ENCODE assay signal across 17 mouse cellular contexts in genomic region chr7:141219558-141220099, GRCm38 (mm10). TPM values are rescaled to one million over a fixed set of nuclear protein-coding genes. Genes with fewer than 3 reads are reported as not detected.
DNase-seq lines count a peak whose midpoint lies in the region; ATAC-seq lines count a peak whose summit lies in the region.
"Had no signal": no experiment of that assay in that cellular context is flagged by ENCODE, and none has a peak within 500 bp of the region (broad histone marks: within the 10 kb centered on the region; RNA-seq: fewer than 3 reads in every experiment).

No protein-coding gene starts in this region.

- peaks cover 84% of the 10 kb centered on the region for H3K4me1 ChIP-seq in erythroblast, embryonic 14.5 days (ENCODE audit: control insufficient read depth)
- H3K4me1 ChIP-seq in liver, embryonic 11.5 days (replicated peaks; ENCODE audit: control insufficient read depth, insufficient read depth, low read length) = peaks cover 50% of the 10 kb centered on the region
- peaks cover 79% of the 10 kb centered on the region for H3K4me1 ChIP-seq in liver, embryonic 12.5 days

- H3K9ac ChIP-seq in liver, embryonic 11.5 days (ENCODE audit: low read depth, low read length) = peak overlapping the region; percentile 92
- peak overlapping the region; percentile 87 for H3K9ac ChIP-seq in liver, embryonic 12.5 days
- H3K9ac ChIP-seq: midbrain, embryonic 13.5 days; neural tube, embryonic 12.5 days had no signal

- 96% methylated on average over 1 of the region's 1 CpGs for WGBS in liver, embryonic 11.5 days
- WGBS in liver, embryonic 12.5 days (ENCODE audit: insufficient replicate concordance) = 69% methylated on average over 1 of the region's 1 CpGs

- no peaks in the 10 kb centered on the region for H3K27me3 ChIP-seq in erythroblast, embryonic 14.5 days (ENCODE audit: control insufficient read depth)
- H3K27me3 ChIP-seq in liver, embryonic 11.5 days (replicated peaks; ENCODE audit: control insufficient read depth, insufficient read depth, low read length) = no peaks in the 10 kb centered on the region
- no peaks in the 10 kb centered on the region for H3K27me3 ChIP-seq in liver, embryonic 12.5 days (replicated peaks)
- H3K27me3 ChIP-seq: midbrain, embryonic 13.5 days; neural tube, embryonic 12.5 days had no signal

- DNase-seq in liver, embryonic 11.5 days (ENCODE audit: low spot score) = no peak
- DNase-seq in liver = no peak
- peak; percentile 41 for DNase-seq in yolk sac, embryonic 10.5 days (ENCODE audit: low spot score)
- no peak for DNase-seq in adrenal gland, postnatal 25 days
- DNase-seq in left cerebral cortex, adult 9 months (ENCODE audit: low spot score in 2 of 2) = no peak
- DNase-seq: cerebellum, adult 2 months; kidney, adult 11 months; spleen, adult 18-20 months had no signal

- ATAC-seq in erythroblast, adult 5-6 weeks (replicated peaks; ENCODE audit: low FRiP score, poor library complexity, severe bottlenecking) = no peak
- no peak for ATAC-seq in liver, embryonic 11.5 days (replicated peaks; ENCODE audit: low FRiP score)
- no peak for ATAC-seq in liver, embryonic 12.5 days
- ATAC-seq: midbrain, embryonic 13.5 days had no signal

- H3K4me2 ChIP-seq in liver, embryonic 11.5 days = peak overlapping the region; percentile 97
- H3K4me2 ChIP-seq in liver, embryonic 12.5 days = peak overlapping the region; percentile 93
- H3K4me2 ChIP-seq: midbrain, embryonic 13.5 days; neural tube, embryonic 12.5 days had no signal

- H3K4me3 ChIP-seq in erythroblast, embryonic 14.5 days (replicated peaks) = peak overlapping the region; percentile 10
- no peak overlapping the region; the same call in 1 of the 2 replicates for H3K4me3 ChIP-seq in liver, embryonic 11.5 days (ENCODE audit: low read depth, low read length)
- H3K4me3 ChIP-seq in liver, embryonic 12.5 days = peak overlapping the region; percentile 73; the same call in 1 of the 2 replicates
- H3K4me3 ChIP-seq: midbrain, embryonic 13.5 days; neural tube, embryonic 12.5 days had no signal

- H3K9me3 ChIP-seq in erythroblast, embryonic 14.5 days (ENCODE audit: control insufficient read depth, low read length) = no peaks in the 10 kb centered on the region
- no peaks in the 10 kb centered on the region for H3K9me3 ChIP-seq in liver, embryonic 11.5 days (ENCODE audit: control insufficient read depth, low read length)
- H3K9me3 ChIP-seq in liver, embryonic 12.5 days (replicated peaks) = no peaks in the 10 kb centered on the region
- H3K9me3 ChIP-seq: midbrain, embryonic 13.5 days; neural tube, embryonic 12.5 days had no signal

- H3K27ac ChIP-seq in liver, embryonic 11.5 days (ENCODE audit: low read depth, low read length) = peak overlapping the region; percentile 89; the same call in 1 of the 2 replicates
- H3K27ac ChIP-seq in liver, embryonic 12.5 days = peak overlapping the region; percentile 83
- H3K27ac ChIP-seq: midbrain, embryonic 13.5 days; neural tube, embryonic 12.5 days had no signal

- H3K36me3 ChIP-seq in erythroblast, embryonic 14.5 days (ENCODE audit: control insufficient read depth) = peaks cover 50% of the 10 kb centered on the region
- H3K36me3 ChIP-seq in liver, embryonic 11.5 days (ENCODE audit: control insufficient read depth, insufficient read depth, low read length) = peaks cover 11% of the 10 kb centered on the region; the same call in 1 of the 2 replicates
- H3K36me3 ChIP-seq in liver, embryonic 12.5 days = peaks cover 39% of the 10 kb centered on the region

RNA-seq across cellular contexts. Expression of gene Rassf7, which starts 4.0 kb away (rescaled TPM):
- 7.3 and 10.7 TPM in 2 replicates for polyA plus RNA-seq in erythroblast, embryonic 14.5 days (2012)
- total RNA-seq in erythroblast, adult 5-6 weeks (2015; ENCODE audit: low replicate concordance) = 1.7 and 6.0 TPM in 2 replicates
- total RNA-seq in erythroblast, adult 5-6 weeks (2017; ENCODE audit: low replicate concordance) = 3.9 and 12.2 TPM in 2 replicates
- 35.1 TPM in 2 replicates for polyA plus RNA-seq in liver, embryonic 11.5 days (2014; fragmentation: Nextera tagmentation; extraction: Ambion mirVana)
- 27.3 and 28.3 TPM in 2 replicates for polyA plus RNA-seq in liver, embryonic 12.5 days (2016; fragmentation: Nextera tagmentation; extraction: Ambion mirVana)
- 5.7 and 8.0 TPM in 2 replicates for total RNA-seq in adrenal gland, postnatal 25 days (2021)

RNA-seq across cellular contexts. Expression of gene Lmntd2, which starts 5.7 kb away (rescaled TPM):
- 0.28 and 0.51 TPM in 2 replicates for polyA plus RNA-seq in erythroblast, embryonic 14.5 days (2012)
- total RNA-seq in erythroblast, adult 5-6 weeks (2015; ENCODE audit: low replicate concordance) = not detected in 2 replicates
- total RNA-seq in erythroblast, adult 5-6 weeks (2017; ENCODE audit: low replicate concordance) = 0.17 and 1.7 TPM in 2 replicates
- 1.8 and 2.6 TPM in 2 replicates for polyA plus RNA-seq in liver, embryonic 11.5 days (2014; fragmentation: Nextera tagmentation; extraction: Ambion mirVana)
- 0.99 and 1.1 TPM in 2 replicates for polyA plus RNA-seq in liver, embryonic 12.5 days (2016; fragmentation: Nextera tagmentation; extraction: Ambion mirVana)
- total RNA-seq in adrenal gland, postnatal 25 days (2021) = 0.39 TPM in 1 of 2 replicates, not detected in the other
- total RNA-seq: gastrocnemius, adult 8-10 months; heart, postnatal 25 days; left cerebral cortex, postnatal 14 days; MEL had no signal

RNA-seq across cellular contexts. Expression of gene Phrf1, which starts 9.0 kb away (rescaled TPM):
- polyA plus RNA-seq in erythroblast, embryonic 14.5 days (2012) = 19.7 and 20.3 TPM in 2 replicates
- 24.9 and 30.0 TPM in 2 replicates for total RNA-seq in erythroblast, adult 5-6 weeks (2015; ENCODE audit: low replicate concordance)
- total RNA-seq in erythroblast, adult 5-6 weeks (2017; ENCODE audit: low replicate concordance) = 25.5 and 32.8 TPM in 2 replicates
- 70.9 and 81.0 TPM in 2 replicates for polyA plus RNA-seq in liver, embryonic 11.5 days (2014; fragmentation: Nextera tagmentation; extraction: Ambion mirVana)
- polyA plus RNA-seq in liver, embryonic 12.5 days (2016; fragmentation: Nextera tagmentation; extraction: Ambion mirVana) = 52.9 and 53.1 TPM in 2 replicates
- total RNA-seq in adrenal gland, postnatal 25 days (2021) = 83.3 and 83.9 TPM in 2 replicates

RNA-seq across cellular contexts. Expression of gene Lrrc56, which starts 25.7 kb away (rescaled TPM):
- 19.2 and 22.6 TPM in 2 replicates for polyA plus RNA-seq in erythroblast, embryonic 14.5 days (2012)
- 2.1 TPM in 1 of 2 replicates, not detected in the other for total RNA-seq in erythroblast, adult 5-6 weeks (2015; ENCODE audit: low replicate concordance)
- 0.94 and 1.8 TPM in 2 replicates for total RNA-seq in erythroblast, adult 5-6 weeks (2017; ENCODE audit: low replicate concordance)
- 20.8 and 20.9 TPM in 2 replicates for polyA plus RNA-seq in liver, embryonic 11.5 days (2014; fragmentation: Nextera tagmentation; extraction: Ambion mirVana)
- polyA plus RNA-seq in liver, embryonic 12.5 days (2016; fragmentation: Nextera tagmentation; extraction: Ambion mirVana) = 16.4 and 17.9 TPM in 2 replicates
- 6.4 and 10.8 TPM in 2 replicates for total RNA-seq in adrenal gland, postnatal 25 days (2021)

RNA-seq across cellular contexts. Expression of gene Hras, which starts 25.8 kb away (rescaled TPM):
- polyA plus RNA-seq in erythroblast, embryonic 14.5 days (2012) = 34.0 and 43.9 TPM in 2 replicates
- 3.8 and 24.9 TPM in 2 replicates for total RNA-seq in erythroblast, adult 5-6 weeks (2015; ENCODE audit: low replicate concordance)
- total RNA-seq in erythroblast, adult 5-6 weeks (2017; ENCODE audit: low replicate concordance) = 11.4 and 20.8 TPM in 2 replicates
- polyA plus RNA-seq in liver, embryonic 11.5 days (2014; fragmentation: Nextera tagmentation; extraction: Ambion mirVana) = 112 and 118 TPM in 2 replicates
- 124 and 125 TPM in 2 replicates for polyA plus RNA-seq in liver, embryonic 12.5 days (2016; fragmentation: Nextera tagmentation; extraction: Ambion mirVana)
- total RNA-seq in adrenal gland, postnatal 25 days (2021) = 64.8 and 88.0 TPM in 2 replicates
